Mouse (Mus musculus) thymus, adult 2 months (tissue): ENCODE measurements around the gene Hps1.

Experiments
- CTCF ChIP-seq: fragments of 200-500 bp; IDR thresholded peaks from 2 replicates; pipeline ENCODE4 v1.5.1; 2012; ENCODE audit warnings: mild to moderate bottlenecking, control low read depth, low read length, moderate library complexity, borderline replicate concordance; ENCODE audit not compliant: control insufficient read depth, poor library complexity, insufficient read depth; ENCODE audit errors: extremely low read depth
- POLR2A ChIP-seq: fragments of 200-500 bp; IDR thresholded peaks from 2 replicates; pipeline ENCODE4 v1.6.1; 2012; ENCODE audit warnings: mild to moderate bottlenecking, low read length, control low read depth, moderate library complexity; ENCODE audit not compliant: control insufficient read depth, poor library complexity, insufficient read depth; ENCODE audit errors: extremely low read depth

GRCm38 (mm10) chr19:42740163-42740899 lies 39.4 kb downstream of the Hps1 start:
- TF ChIP-seq POLR2A (no peak), CTCF (no peak)
